In genomic region chr5:22247850-22248249, GRCm38 (mm10) we compare ENCODE assay signal across 15 mouse cellular contexts.
DNase-seq lines count a peak whose midpoint lies in the region; ATAC-seq and TF ChIP-seq lines count a peak whose summit lies in the region.
"Had no signal": no experiment of that assay in that cellular context is flagged by ENCODE, and none has a peak within 500 bp of the region (broad histone marks: within the 10 kb centered on the region; RNA-seq: fewer than 3 reads in every experiment).

No protein-coding gene starts in this region.

- H3K36me3 ChIP-seq in hindbrain, embryonic 14.5 days (replicated peaks; ENCODE audit: control insufficient read depth, insufficient read depth): no peaks in the 10 kb centered on the region
- H3K36me3 ChIP-seq in hindbrain, embryonic 12.5 days: no peaks in the 10 kb centered on the region
- H3K36me3 ChIP-seq in hindbrain, embryonic 16.5 days (ENCODE audit: control insufficient read depth, insufficient read depth, low read length): no peaks in the 10 kb centered on the region
- H3K36me3 ChIP-seq in intestine, postnatal 0 days (ENCODE audit: control insufficient read depth, insufficient read depth): no peaks in the 10 kb centered on the region
- H3K36me3 ChIP-seq: embryonic facial prominence, embryonic 15.5 days; heart, embryonic 12.5 days; limb, embryonic 10.5 days had no signal

- H3K4me1 ChIP-seq in hindbrain, embryonic 14.5 days (replicated peaks; ENCODE audit: control insufficient read depth, insufficient read depth, low read length): peaks cover 7% of the 10 kb centered on the region; the same call in 1 of the 2 replicates
- no peaks in the 10 kb centered on the region for H3K4me1 ChIP-seq in hindbrain, embryonic 12.5 days
- peaks cover 15% of the 10 kb centered on the region for H3K4me1 ChIP-seq in cerebellum, adult 2 months (ENCODE audit: control insufficient read depth, insufficient read depth, low read length)
- peaks cover 3% of the 10 kb centered on the region for H3K4me1 ChIP-seq in hindbrain, embryonic 16.5 days (ENCODE audit: control insufficient read depth, insufficient read depth, low read depth, low read length)
- no peaks in the 10 kb centered on the region for H3K4me1 ChIP-seq in intestine, postnatal 0 days (replicated peaks; ENCODE audit: control insufficient read depth, insufficient read depth, low read length)
- H3K4me1 ChIP-seq: embryonic facial prominence, embryonic 15.5 days; heart, embryonic 12.5 days; limb, embryonic 10.5 days had no signal

- no peaks in the 10 kb centered on the region for H3K9me3 ChIP-seq in hindbrain, embryonic 14.5 days (ENCODE audit: control insufficient read depth, low read length)
- no peaks in the 10 kb centered on the region for H3K9me3 ChIP-seq in hindbrain, embryonic 12.5 days (replicated peaks)
- no peaks in the 10 kb centered on the region for H3K9me3 ChIP-seq in hindbrain, embryonic 16.5 days (ENCODE audit: control insufficient read depth, low read length)
- no peaks in the 10 kb centered on the region for H3K9me3 ChIP-seq in intestine, postnatal 0 days (ENCODE audit: control insufficient read depth)
- H3K9me3 ChIP-seq: embryonic facial prominence, embryonic 15.5 days; heart, embryonic 12.5 days; limb, embryonic 10.5 days had no signal

- no peaks in the 10 kb centered on the region for H3K27me3 ChIP-seq in hindbrain, embryonic 14.5 days (ENCODE audit: control insufficient read depth, insufficient read depth, low read length)
- no peaks in the 10 kb centered on the region for H3K27me3 ChIP-seq in hindbrain, embryonic 12.5 days
- no peaks in the 10 kb centered on the region for H3K27me3 ChIP-seq in cerebellum, adult 2 months (ENCODE audit: control insufficient read depth, insufficient read depth, low read length)
- no peaks in the 10 kb centered on the region for H3K27me3 ChIP-seq in hindbrain, embryonic 16.5 days (replicated peaks; ENCODE audit: control insufficient read depth, insufficient read depth, low read length)
- no peaks in the 10 kb centered on the region for H3K27me3 ChIP-seq in intestine, postnatal 0 days (replicated peaks; ENCODE audit: control insufficient read depth, insufficient read depth, low read length)
- H3K27me3 ChIP-seq: embryonic facial prominence, embryonic 15.5 days; heart, embryonic 12.5 days had no signal

- no peak overlapping the region for H3K9ac ChIP-seq in hindbrain, embryonic 14.5 days
- no peak overlapping the region for H3K9ac ChIP-seq in hindbrain, embryonic 12.5 days
- H3K9ac ChIP-seq in hindbrain, embryonic 16.5 days (ENCODE audit: low read depth, low read length): no peak overlapping the region
- H3K9ac ChIP-seq in intestine, postnatal 0 days (ENCODE audit: low read depth, low read length): no peak overlapping the region
- H3K9ac ChIP-seq: embryonic facial prominence, embryonic 15.5 days; heart, embryonic 12.5 days; liver, embryonic 14.5 days had no signal

- no peak overlapping the region for H3K4me3 ChIP-seq in hindbrain, embryonic 14.5 days (replicated peaks; ENCODE audit: low read length)
- no peak overlapping the region for H3K4me3 ChIP-seq in hindbrain, embryonic 12.5 days
- no peak overlapping the region for H3K4me3 ChIP-seq in cerebellum, adult 2 months (replicated peaks; ENCODE audit: insufficient read depth, low read depth, low read length)
- no peak overlapping the region for H3K4me3 ChIP-seq in hindbrain, embryonic 16.5 days (ENCODE audit: low read length)
- no peak overlapping the region for H3K4me3 ChIP-seq in intestine, postnatal 0 days (ENCODE audit: low read depth, low read length)
- H3K4me3 ChIP-seq: embryonic facial prominence, embryonic 15.5 days; heart, embryonic 12.5 days; limb, embryonic 10.5 days had no signal

- 0 out of 2 replicates have a peak overlapping the region, but pooled peaks have one; percentile 32 for H3K27ac ChIP-seq in hindbrain, embryonic 14.5 days
- H3K27ac ChIP-seq in hindbrain, embryonic 12.5 days: no peak overlapping the region
- peak overlapping the region; percentile 59; the same call in 1 of the 2 replicates for H3K27ac ChIP-seq in cerebellum, adult 2 months (ENCODE audit: insufficient read depth, low read length)
- H3K27ac ChIP-seq in hindbrain, embryonic 16.5 days (ENCODE audit: low read depth, low read length): no peak overlapping the region
- H3K27ac ChIP-seq in intestine, postnatal 0 days (ENCODE audit: low read depth, low read length): no peak overlapping the region
- H3K27ac ChIP-seq: embryonic facial prominence, embryonic 15.5 days; limb, embryonic 10.5 days; liver, embryonic 14.5 days had no signal

- TF ChIP-seq CTCF in brain, embryonic 14.5 days (IDR thresholded peaks at IDR 0.05; ENCODE audit: borderline replicate concordance, extremely low read depth, insufficient read depth, insufficient read length): no peak
- no peak for TF ChIP-seq CTCF in cerebellum, adult 2 months (IDR thresholded peaks at IDR 0.05; ENCODE audit: borderline replicate concordance, insufficient read depth, low read depth, low read length)
- no peak for TF ChIP-seq CTCF in intestine, postnatal 0 days (IDR thresholded peaks at IDR 0.05; ENCODE audit: low read depth)

- TF ChIP-seq POLR2A in brain, embryonic 14.5 days (IDR thresholded peaks at IDR 0.05; ENCODE audit: borderline replicate concordance, extremely low read depth, insufficient read depth, insufficient read length, poor library complexity, severe bottlenecking): no peak
- no peak for TF ChIP-seq POLR2A in cerebellum, adult 2 months (IDR thresholded peaks at IDR 0.05; ENCODE audit: borderline replicate concordance, insufficient read depth, low read length)

- WGBS in hindbrain, embryonic 14.5 days: 39% methylated on average over 6 of the region's 6 CpGs
- 48% methylated on average over 6 of the region's 6 CpGs for WGBS in hindbrain, embryonic 12.5 days
- 10% methylated on average over 6 of the region's 6 CpGs for WGBS in cerebellum, adult 2 months
- 37% methylated on average over 6 of the region's 6 CpGs for WGBS in hindbrain, embryonic 16.5 days
- WGBS in intestine, postnatal 0 days: 79% methylated on average over 6 of the region's 6 CpGs

- peak; percentile 77; the same call in 1 of the 2 replicates for ATAC-seq in hindbrain, embryonic 14.5 days (ENCODE audit: low FRiP score)
- ATAC-seq in hindbrain, embryonic 12.5 days (ENCODE audit: low FRiP score): no peak
- ATAC-seq in hindbrain, embryonic 16.5 days: peak; percentile 91
- ATAC-seq in intestine, postnatal 0 days: no peak

- peak; percentile 42 for DNase-seq in hindbrain, embryonic 14.5 days (ENCODE audit: low spot score)
- peak; percentile 45 for DNase-seq in brain, embryonic 14.5 days (ENCODE audit: low read depth)
- DNase-seq in cerebellum, adult 2 months: peak; percentile 67 to 77
- no peak for DNase-seq in adrenal gland, adult 8-10 months
- DNase-seq: kidney, adult 9 months; kidney, postnatal 4 days; lung, postnatal 14 days; right cerebral cortex, postnatal 25 days had no signal

- no peak overlapping the region for H3K4me2 ChIP-seq in hindbrain, embryonic 14.5 days (replicated peaks)
- no peak overlapping the region for H3K4me2 ChIP-seq in hindbrain, embryonic 12.5 days (replicated peaks)
- 0 out of 2 replicates have a peak overlapping the region, but pooled peaks have one; percentile 17 for H3K4me2 ChIP-seq in hindbrain, embryonic 16.5 days (ENCODE audit: low read length)
- no peak overlapping the region for H3K4me2 ChIP-seq in intestine, postnatal 0 days (replicated peaks; ENCODE audit: low read depth)
- H3K4me2 ChIP-seq: embryonic facial prominence, embryonic 15.5 days; heart, embryonic 12.5 days had no signal

Comparison
In these comparisons a context has a peak if more than half of its experiments do, and no peak if none do; other contexts are left out.
1. ATAC-seq: peak in hindbrain, embryonic 14.5 days (single experiment) and hindbrain, embryonic 16.5 days (single experiment); none in hindbrain, embryonic 12.5 days (single experiment) and intestine, postnatal 0 days (single experiment).
2. H3K27ac ChIP-seq: peak in hindbrain, embryonic 14.5 days (single experiment) and cerebellum, adult 2 months (single experiment); none in hindbrain, embryonic 12.5 days (single experiment), hindbrain, embryonic 16.5 days (single experiment) and intestine, postnatal 0 days (single experiment).